Mouse (Mus musculus) erythroblast, embryonic 14.5 days (primary cell): ENCODE measurements around the gene Pole4.

Experiments used
- GATA1 ChIP-seq: IDR thresholded peaks from 2 replicates; pipeline ENCODE4 v1.6.1; 2012; ENCODE audit warnings: low read length, inconsistent platforms, mixed read lengths
- TAL1 ChIP-seq: IDR thresholded peaks from 3 replicates; pipeline ENCODE4 v1.6.1; 2012; ENCODE audit warnings: low read length, inconsistent platforms, mixed read lengths

GRCm38 (mm10) chr6:82753061-82753460, 47.9 kb upstream of the Pole4 start:
- TF ChIP-seq TAL1 = no peak
- TF ChIP-seq GATA1 = no peak
